Mouse (Mus musculus): ENCODE results near the gene Irak2. TPM values are rescaled to one million over a fixed set of nuclear protein-coding genes. Genes with fewer than 3 reads are reported as not detected.

Gene Irak2
- polyA plus RNA-seq, 1 experiment, result 45.9 TPM

GRCm38 (mm10) chr6:113639201-113639600 lies 934 bp downstream of the Irak2 start:
- Histone ChIP-seq H3K27me3 (ENCODE audit: control insufficient read depth, insufficient read depth, insufficient read length) (no peaks in the 10 kb centered on the region), H3K36me3 (ENCODE audit: control insufficient read depth, insufficient read depth) (no peaks in the 10 kb centered on the region), H3K4me3 (ENCODE audit: insufficient read depth, poor library complexity, severe bottlenecking) (no peak overlapping the region), H3K79me2 (ENCODE audit: control insufficient read depth, insufficient read depth) (no peaks in the 10 kb centered on the region), H3K79me3 (ENCODE audit: low read depth) (no peaks in the 10 kb centered on the region), H3ac (ENCODE audit: control insufficient read depth, insufficient read length, low read depth) (no peak overlapping the region)
- no peak for TF ChIP-seq MYOD1 (IDR thresholded peaks at IDR 0.05; ENCODE audit: control insufficient read depth, insufficient read length, low read depth)
- no peak for TF ChIP-seq CEBPB (IDR thresholded peaks at IDR 0.05; ENCODE audit: low read depth)
- no peak for TF ChIP-seq USF1 (IDR thresholded peaks at IDR 0.05; ENCODE audit: low read depth)
- TF ChIP-seq MAX (IDR thresholded peaks at IDR 0.05), result no peak
- TF ChIP-seq MYOG (IDR thresholded peaks at IDR 0.05; ENCODE audit: control insufficient read depth, extremely low read depth, insufficient read length), result no peak
- TF ChIP-seq CTCF (IDR thresholded peaks at IDR 0.05; ENCODE audit: control insufficient read depth, insufficient read depth, insufficient read length), result no peak
- no peak for TF ChIP-seq FOSL1 (IDR thresholded peaks at IDR 0.05; ENCODE audit: insufficient read depth, low read length, poor library complexity, severe bottlenecking)

GRCm38 (mm10) chr6:113642605-113643004 lies 4.3 kb downstream of the Irak2 start:
- no peaks in the 10 kb centered on the region for H3K36me3 ChIP-seq (ENCODE audit: control insufficient read depth, insufficient read depth)

GRCm38 (mm10) chr6:113643021-113643420 lies 4.8 kb downstream of the Irak2 start:
- Histone ChIP-seq H3K36me3 (ENCODE audit: control insufficient read depth, insufficient read depth) (no peaks in the 10 kb centered on the region), H3K79me3 (ENCODE audit: low read depth) (no peaks in the 10 kb centered on the region), H3K4me3 (ENCODE audit: insufficient read depth, poor library complexity, severe bottlenecking) (no peak overlapping the region), H3ac (ENCODE audit: control insufficient read depth, insufficient read length, low read depth) (no peak overlapping the region), H3K27me3 (ENCODE audit: control insufficient read depth, insufficient read depth, insufficient read length) (no peaks in the 10 kb centered on the region), H3K79me2 (ENCODE audit: control insufficient read depth, insufficient read depth) (no peaks in the 10 kb centered on the region)
- TF ChIP-seq FOSL1 (IDR thresholded peaks at IDR 0.05; ENCODE audit: insufficient read depth, low read length, poor library complexity, severe bottlenecking) (no peak), MAX (IDR thresholded peaks at IDR 0.05) (no peak), CTCF (IDR thresholded peaks at IDR 0.05; ENCODE audit: control insufficient read depth, insufficient read depth, insufficient read length) (no peak), MYOG (IDR thresholded peaks at IDR 0.05; ENCODE audit: control insufficient read depth, extremely low read depth, insufficient read length) (no peak)

More at GRCm38 (mm10) chr6:113642605-113643004, 4.3 kb downstream of the Irak2 start:
- no peaks in the 10 kb centered on the region for H3K79me3 ChIP-seq (ENCODE audit: low read depth)
- no peak for TF ChIP-seq MAX (IDR thresholded peaks at IDR 0.05)
- no peak for TF ChIP-seq MYOD1 (IDR thresholded peaks at IDR 0.05; ENCODE audit: control insufficient read depth, insufficient read length, low read depth)
- no peak for TF ChIP-seq USF1 (IDR thresholded peaks at IDR 0.05; ENCODE audit: low read depth)
- TF ChIP-seq CEBPB (IDR thresholded peaks at IDR 0.05; ENCODE audit: low read depth), result no peak
- no peak for TF ChIP-seq MYOG (IDR thresholded peaks at IDR 0.05; ENCODE audit: control insufficient read depth, extremely low read depth, insufficient read length)
- TF ChIP-seq FOSL1 (IDR thresholded peaks at IDR 0.05; ENCODE audit: insufficient read depth, low read length, poor library complexity, severe bottlenecking), result no peak
- no peak for TF ChIP-seq CTCF (IDR thresholded peaks at IDR 0.05; ENCODE audit: control insufficient read depth, insufficient read depth, insufficient read length)
- no peak overlapping the region for H3ac ChIP-seq (ENCODE audit: control insufficient read depth, insufficient read length, low read depth)
- H3K4me3 ChIP-seq (ENCODE audit: insufficient read depth, poor library complexity, severe bottlenecking), result no peak overlapping the region
- H3K79me2 ChIP-seq (ENCODE audit: control insufficient read depth, insufficient read depth), result no peaks in the 10 kb centered on the region
- H3K27me3 ChIP-seq (ENCODE audit: control insufficient read depth, insufficient read depth, insufficient read length), result no peaks in the 10 kb centered on the region

GRCm38 (mm10) chr6:113643967-113644366 lies 5.7 kb downstream of the Irak2 start:
- Histone ChIP-seq H3K36me3 (ENCODE audit: control insufficient read depth, insufficient read depth) (no peaks in the 10 kb centered on the region), H3K4me3 (ENCODE audit: insufficient read depth, poor library complexity, severe bottlenecking) (no peak overlapping the region)
- no peak for TF ChIP-seq CTCF (IDR thresholded peaks at IDR 0.05; ENCODE audit: control insufficient read depth, insufficient read depth, insufficient read length)
- TF ChIP-seq FOSL1 (IDR thresholded peaks at IDR 0.05; ENCODE audit: insufficient read depth, low read length, poor library complexity, severe bottlenecking), result no peak
- TF ChIP-seq MAX (IDR thresholded peaks at IDR 0.05), result no peak
- no peak for TF ChIP-seq CEBPB (IDR thresholded peaks at IDR 0.05; ENCODE audit: low read depth)
- no peak for TF ChIP-seq MYOG (IDR thresholded peaks at IDR 0.05; ENCODE audit: control insufficient read depth, extremely low read depth, insufficient read length)
- no peak for TF ChIP-seq USF1 (IDR thresholded peaks at IDR 0.05; ENCODE audit: low read depth)
- TF ChIP-seq MYOD1 (IDR thresholded peaks at IDR 0.05; ENCODE audit: control insufficient read depth, insufficient read length, low read depth), result no peak

GRCm38 (mm10) chr6:113644808-113645207 lies 6.5 kb downstream of the Irak2 start:
- Histone ChIP-seq H3K79me3 (ENCODE audit: low read depth) (no peaks in the 10 kb centered on the region), H3K4me3 (ENCODE audit: insufficient read depth, poor library complexity, severe bottlenecking) (no peak overlapping the region), H3K79me2 (ENCODE audit: control insufficient read depth, insufficient read depth) (no peaks in the 10 kb centered on the region), H3K36me3 (ENCODE audit: control insufficient read depth, insufficient read depth) (no peaks in the 10 kb centered on the region), H3ac (ENCODE audit: control insufficient read depth, insufficient read length, low read depth) (no peak overlapping the region), H3K27me3 (ENCODE audit: control insufficient read depth, insufficient read depth, insufficient read length) (no peaks in the 10 kb centered on the region)
- TF ChIP-seq FOSL1 (IDR thresholded peaks at IDR 0.05; ENCODE audit: insufficient read depth, low read length, poor library complexity, severe bottlenecking) (no peak), CEBPB (IDR thresholded peaks at IDR 0.05; ENCODE audit: low read depth) (no peak), USF1 (IDR thresholded peaks at IDR 0.05; ENCODE audit: low read depth) (no peak), MAX (IDR thresholded peaks at IDR 0.05) (no peak), CTCF (IDR thresholded peaks at IDR 0.05; ENCODE audit: control insufficient read depth, insufficient read depth, insufficient read length) (no peak), MYOG (IDR thresholded peaks at IDR 0.05; ENCODE audit: control insufficient read depth, extremely low read depth, insufficient read length) (no peak), MYOD1 (IDR thresholded peaks at IDR 0.05; ENCODE audit: control insufficient read depth, insufficient read length, low read depth) (no peak)

More at GRCm38 (mm10) chr6:113643967-113644366, 5.7 kb downstream of the Irak2 start:
- H3ac ChIP-seq (ENCODE audit: control insufficient read depth, insufficient read length, low read depth), result no peak overlapping the region
- no peaks in the 10 kb centered on the region for H3K27me3 ChIP-seq (ENCODE audit: control insufficient read depth, insufficient read depth, insufficient read length)
- H3K79me2 ChIP-seq (ENCODE audit: control insufficient read depth, insufficient read depth), result no peaks in the 10 kb centered on the region
- H3K79me3 ChIP-seq (ENCODE audit: low read depth), result no peaks in the 10 kb centered on the region

All from C2C12 (cell line).